Mouse (Mus musculus) kidney, postnatal 4 days (tissue): ENCODE results near the gene Slc50a1.

Source experiments
- DNase-seq, 2 experiments: peaks; one replicate each; pipeline ENCODE4 v3.0.0; 2021; ENCODE audit warnings: mixed read lengths in 2 of 2

Slc50a1 gene

DNA sequence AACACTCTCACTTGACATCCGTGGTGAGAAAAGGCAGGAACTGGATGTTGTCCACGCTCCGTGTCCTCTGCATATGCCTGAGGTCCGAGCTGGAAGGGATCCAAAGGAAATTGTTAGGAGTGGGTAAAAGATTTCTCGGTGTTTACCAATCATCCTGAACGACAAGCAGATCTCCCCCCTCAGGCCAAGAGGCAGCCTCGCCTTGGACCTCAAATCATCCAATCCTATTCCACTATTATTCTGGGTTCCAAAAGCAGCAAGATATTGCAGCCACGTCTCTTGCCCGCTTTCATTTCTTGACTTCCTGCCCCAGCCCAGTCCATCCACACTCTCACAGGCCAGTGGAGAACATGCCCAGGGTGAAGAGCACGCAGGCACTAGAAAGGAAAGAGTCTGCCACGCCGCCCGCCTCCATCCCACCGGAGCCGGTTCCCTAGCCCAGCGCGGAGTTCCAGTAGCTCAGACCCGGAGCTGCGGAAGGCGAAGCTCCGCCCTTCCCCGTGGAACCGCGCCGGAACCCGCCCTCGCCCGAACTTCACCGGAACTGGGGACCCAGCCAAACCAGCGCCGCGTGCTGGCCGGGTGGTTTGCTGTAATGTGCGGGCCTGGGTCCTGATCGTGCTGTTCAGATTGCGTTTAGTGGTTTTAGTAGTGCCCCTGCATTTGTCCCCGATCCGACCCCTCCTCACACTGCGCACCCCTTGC lies at the start of gene Slc50a1:
Gene Slc50a1 (minus strand): TSS at position 520 of the 705 bp plus-strand sequence.
- peak; percentile 90 to 92 for DNase-seq

DNA sequence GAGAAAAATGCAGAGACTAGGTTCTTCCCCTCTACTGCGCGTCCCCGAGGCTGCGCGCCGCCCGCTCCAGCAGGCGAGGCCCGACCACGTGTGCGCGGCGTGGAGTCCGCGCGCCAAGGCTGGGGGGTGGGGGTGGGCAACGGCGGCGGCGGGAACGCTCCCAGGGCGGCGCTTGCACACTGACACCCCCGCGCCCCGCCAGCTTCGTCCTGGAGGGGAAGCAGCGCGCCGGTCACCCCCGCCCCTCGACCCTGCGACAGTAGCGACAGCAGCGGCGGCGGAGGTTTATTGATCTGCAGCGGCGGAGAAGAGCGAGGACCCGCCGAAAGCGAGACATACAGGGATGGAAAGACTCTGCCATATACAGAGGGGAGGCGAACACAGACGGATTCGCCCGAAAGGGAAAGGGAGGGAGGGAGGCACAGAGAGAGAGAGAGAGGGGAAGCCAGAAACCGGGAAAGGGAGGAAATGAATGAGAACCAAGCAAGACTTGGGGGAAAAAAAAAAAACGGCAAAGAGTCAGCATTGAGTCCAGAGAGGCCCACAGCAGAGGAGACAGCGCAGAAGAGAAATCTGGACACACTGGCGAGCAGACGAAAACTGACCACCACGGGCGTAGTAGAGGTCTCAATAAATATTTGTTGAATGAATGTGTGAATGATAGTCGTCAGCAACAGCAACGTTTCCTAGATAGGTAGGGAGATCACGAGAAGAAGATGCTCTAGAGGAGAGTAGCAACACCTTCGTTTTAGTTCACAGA lies 49.4 kb upstream of the Slc50a1 start:
- DNase-seq, result peak; percentile 50 to 64

DNA sequence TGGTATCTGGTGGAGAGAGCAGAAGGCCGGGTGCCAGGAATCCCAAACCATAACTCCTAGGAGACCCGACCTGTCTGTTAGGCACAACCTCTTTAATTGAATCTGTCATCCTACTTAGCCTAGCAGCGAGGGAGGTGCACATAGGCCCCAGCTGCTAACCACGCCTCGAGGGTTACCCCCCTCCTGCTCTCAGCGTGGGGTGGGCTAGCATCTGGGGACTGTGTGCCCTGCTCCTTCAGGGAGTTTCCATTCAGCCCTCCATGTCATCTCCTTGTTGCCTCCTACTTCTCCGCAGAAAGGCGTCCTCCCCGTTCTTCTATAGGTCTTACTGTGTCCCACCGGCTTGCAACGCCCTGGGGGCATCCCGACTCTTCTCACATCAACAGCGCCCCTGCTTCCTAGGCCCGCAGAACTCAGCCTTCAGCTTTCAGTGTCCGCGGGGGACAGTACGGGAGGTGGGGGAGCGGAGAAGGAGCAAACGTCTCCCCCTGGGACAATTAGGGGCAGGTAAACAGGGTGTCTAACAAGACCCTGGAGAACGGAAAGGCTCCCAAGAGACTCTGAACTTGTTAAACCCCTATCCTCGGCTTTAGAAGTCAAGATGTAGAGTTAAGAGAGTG lies 48.7 kb upstream of the Slc50a1 start:
- DNase-seq, result peak in 1 of 2 experiments; percentile 33

DNA sequence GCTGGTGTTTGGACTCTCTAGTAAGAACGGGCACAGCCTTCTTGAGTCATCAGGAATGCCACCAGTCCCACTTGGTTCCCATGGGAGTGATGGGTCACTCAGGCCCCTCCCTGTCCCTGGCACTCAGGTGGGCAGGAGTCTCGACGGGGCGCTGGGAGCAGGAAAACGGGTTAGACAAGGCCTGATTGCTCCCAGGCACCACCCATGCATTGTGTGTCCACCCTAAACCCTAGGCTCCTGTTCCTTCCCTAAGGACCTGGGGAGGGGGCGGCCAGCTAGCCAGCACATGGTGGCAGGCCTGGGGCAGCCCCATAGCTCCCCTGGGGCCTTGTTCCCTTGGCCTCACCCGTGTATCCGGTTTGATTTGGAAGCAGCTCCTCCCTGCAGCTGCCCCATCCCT lies 47.9 kb upstream of the Slc50a1 start:
- no peak for DNase-seq

DNA sequence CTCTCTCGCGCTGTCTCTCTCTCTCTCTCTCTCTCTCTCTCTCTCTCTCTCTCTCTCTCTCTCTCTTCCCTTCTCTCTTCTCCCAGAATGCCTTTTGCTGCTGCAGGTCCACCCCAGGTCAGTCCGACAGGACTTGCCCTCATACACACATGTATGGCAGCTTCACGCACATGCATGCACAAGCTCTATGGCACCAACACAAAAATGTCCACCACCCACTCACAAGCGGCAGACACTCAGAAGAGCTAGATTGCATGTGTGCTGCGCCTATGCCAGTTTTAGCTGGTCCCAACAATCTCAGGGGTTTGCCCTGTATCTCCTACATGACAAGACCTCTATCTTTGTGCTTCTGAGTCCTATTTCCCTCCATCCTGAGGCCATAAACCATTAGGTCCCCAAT lies 46.9 kb upstream of the Slc50a1 start:
- DNase-seq, result no peak

DNA sequence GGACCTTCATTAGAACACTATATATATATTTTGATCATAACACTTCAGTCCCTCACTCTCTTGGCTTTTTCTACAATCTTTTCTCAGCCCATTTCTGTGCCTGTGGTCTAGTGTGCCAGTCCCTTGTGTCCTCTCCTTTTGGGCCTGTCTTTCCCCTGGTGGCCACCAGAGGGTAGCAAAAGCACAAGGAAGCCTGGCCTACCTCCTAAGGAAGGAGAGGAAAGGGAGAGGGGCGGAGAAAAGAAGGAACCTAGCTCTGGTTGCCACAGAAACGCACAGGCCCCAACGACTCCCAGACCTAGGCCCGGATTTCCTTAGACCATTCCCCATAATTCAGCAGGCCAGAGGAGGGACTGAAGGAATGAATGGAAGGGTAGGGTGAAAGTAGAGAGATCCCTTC lies 46.5 kb upstream of the Slc50a1 start:
- peak; percentile 92 to 93 for DNase-seq

DNA sequence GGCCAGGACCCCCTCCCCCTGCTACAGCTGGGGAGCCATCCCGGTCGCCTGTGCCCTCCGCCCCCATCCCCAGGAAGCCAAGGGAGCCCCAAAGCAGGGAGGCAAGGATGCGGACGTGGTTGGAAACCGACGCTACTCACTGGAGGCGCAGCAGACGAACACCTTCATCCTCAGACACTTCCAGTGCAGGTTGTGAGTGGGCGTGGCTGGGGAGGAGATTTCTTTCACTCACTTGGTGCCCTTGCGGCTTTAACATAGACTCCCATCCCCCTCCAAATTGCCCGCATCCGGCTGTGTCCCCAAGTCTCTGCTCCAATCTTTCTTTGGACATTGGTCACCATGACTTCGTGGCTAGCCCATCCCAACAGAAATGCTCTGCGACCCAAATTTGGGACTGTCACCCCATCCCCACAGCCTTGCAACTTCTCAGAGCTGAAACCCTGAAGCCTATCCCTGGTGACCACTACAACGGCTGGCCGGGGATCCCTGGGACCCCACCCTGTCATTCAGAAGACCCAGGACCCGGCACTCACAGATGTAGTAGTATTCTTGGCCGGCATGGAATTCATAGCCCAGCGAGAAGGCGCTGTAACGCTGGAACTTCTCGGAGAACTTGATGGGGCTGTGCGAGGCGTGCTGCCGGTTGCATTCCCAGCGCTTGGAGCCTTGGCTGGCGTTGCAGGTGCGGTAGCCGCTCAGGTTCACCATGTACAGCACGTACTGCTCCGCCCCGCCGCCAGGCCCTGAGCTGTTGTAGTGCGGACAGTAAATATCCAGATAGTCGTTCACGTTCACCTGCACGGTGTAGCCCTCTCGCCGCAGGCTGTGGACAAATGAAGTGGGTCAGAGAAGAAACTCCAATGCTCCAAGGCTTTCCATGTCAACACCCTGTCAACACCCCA lies 45.8 kb upstream of the Slc50a1 start:
- peak; percentile 47 to 57 for DNase-seq

DNA sequence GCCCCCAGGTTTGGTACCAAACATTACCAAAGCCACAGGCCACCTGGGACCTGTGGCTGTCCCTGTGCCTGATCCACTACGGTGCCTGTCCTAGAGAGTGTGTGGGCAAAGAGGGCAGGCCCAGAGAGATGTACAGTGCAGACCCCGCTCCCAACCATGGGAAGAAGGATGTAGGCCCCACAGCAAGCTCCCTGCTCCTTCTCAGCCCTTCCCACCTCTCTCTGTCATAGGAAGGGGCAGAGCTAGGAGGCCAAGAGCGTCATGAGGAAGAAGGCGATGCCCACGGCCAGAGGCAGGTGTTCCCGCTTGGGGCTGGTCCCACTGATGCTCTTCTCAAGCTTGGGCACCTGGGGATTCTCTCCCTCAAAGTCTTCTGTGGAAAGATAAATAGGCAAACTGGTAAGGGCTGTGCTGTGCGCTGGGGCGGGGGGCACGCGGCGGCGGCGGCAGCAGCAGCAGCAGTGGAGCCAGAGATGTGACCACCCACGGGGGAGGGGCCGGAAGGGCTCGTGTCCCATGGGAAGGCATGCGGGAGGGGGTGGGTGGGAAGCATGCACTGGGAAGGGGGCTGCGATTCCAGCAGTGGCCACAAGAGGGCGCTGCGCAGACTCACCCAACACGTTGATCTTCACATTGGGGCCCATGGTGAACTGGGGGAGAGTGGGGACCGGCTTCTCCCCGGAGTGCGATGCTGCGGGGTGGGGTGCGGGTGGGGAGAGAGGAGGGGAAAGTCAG lies 45.0 kb upstream of the Slc50a1 start:
- peak; percentile 93 to 94 for DNase-seq

DNA sequence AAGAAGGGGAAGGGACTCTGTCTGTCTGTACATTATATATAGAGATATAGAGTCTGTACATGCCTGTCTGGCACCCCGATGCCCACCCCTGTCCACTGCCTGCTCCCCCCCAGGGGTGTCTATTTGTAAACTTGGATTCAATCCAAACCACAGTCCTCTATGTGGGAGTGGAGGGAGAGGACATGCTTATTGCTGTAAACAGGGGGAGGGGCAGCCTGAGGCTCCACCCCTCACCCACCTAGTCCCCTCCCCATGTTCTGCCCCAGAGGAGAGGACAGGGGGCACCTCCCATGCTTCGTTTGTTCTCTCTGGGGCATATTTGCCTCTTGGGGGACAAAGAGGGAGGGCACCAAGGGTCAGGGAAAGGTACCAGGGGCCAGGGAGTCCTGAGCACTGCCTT lies 44.4 kb upstream of the Slc50a1 start:
- DNase-seq, result peak in 1 of 2 experiments; percentile 45

DNA sequence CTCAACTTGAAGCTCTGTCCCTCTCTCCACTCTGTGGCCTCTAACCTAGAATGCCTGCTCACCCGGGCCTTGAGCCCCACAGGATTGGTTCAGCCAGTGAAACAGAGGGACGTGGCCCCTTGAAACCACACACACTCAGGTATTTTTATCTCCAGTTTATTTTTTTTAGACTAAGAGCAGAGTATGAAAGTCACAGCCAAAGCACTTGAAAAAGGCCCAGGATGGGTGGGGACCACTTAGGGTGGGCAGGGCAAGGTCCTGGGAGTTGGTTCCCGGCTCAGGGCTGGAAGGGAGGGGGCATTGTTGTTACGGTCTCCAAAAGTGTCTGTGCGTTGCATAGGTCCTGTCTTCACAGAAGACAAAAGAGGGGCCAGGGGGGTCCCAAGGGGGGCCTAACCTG lies 44.0 kb upstream of the Slc50a1 start:
- DNase-seq, result no peak

DNA sequence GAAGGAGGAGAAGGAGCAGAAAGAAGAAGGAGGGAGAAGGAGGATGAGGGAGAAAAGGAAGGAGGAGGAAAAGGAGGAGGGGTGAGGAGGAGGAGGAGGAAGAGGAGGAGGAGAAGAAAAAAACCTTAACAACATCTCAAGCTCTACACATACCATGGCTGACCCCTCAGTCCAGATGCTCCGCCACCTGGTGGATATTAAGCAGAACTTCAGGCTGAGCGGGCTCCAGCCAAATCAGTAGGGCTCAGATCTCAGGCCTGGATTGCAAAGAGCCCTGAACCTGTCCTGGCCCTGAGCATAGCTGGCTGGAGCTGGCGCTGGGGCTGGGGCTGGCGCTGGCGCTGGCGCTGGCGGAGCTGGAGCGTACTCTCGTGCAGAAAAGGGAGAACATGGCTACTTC lies 37.7 kb upstream of the Slc50a1 start:
- DNase-seq, result peak; percentile 76 to 83

DNA sequence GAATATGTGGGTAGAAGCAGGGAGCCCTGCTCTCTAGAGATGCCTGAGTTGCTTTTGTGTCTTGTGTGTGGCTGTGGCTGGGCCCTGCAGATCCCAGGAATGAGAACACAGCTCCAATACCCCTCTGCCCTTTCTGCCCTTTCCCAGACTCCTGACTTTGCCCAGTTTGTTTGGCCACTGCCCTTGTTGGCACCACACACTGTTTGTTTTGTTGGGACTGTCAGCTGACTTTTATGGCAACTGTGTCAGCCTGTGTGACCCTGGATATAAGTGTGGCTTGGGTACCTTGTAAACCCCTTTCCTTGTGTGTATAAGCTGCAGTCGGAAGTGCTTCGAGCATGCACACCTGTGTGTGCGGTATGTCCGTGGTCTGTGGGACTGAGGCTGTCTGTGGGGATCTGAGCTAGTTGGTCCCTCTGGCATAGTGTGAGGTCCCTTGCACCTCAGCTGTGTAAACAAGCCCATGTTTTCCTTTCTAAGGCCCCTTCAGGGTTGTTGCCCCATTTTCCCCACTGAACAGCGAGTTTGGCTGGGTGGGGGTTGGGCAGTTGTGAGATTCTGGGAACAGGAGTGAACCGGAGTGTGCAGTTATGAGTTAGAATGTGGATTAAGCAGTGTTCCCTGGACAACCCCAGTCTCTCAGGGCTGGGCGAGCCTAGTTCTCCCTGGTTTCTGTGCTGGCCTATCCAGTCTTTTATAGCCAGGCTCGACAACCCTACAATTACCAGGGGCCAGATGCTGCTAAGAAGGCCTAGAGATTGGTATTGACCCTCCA lies 35.4 kb upstream of the Slc50a1 start:
- peak in 1 of 2 experiments; percentile 46 for DNase-seq

DNA sequence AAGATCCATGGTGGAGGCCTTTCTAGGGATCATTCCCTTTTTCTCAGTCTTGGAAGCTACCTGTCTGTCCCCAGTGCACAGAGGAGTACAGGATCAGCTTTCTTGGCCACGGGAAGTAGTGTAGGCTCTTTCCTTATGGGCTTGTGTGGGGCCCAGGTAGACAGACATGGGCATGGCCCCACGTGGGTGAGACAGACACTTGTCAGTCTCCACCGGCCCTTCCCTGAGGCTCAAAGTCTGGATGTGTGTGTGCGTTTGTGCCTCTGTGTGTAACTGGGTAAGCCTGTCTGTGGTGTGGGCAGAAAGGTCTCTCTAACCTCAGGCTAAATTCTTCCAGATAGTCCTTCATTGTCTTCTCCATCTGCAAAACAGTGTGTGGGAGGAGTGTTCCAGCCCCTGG lies 34.7 kb upstream of the Slc50a1 start:
- no peak for DNase-seq

DNA sequence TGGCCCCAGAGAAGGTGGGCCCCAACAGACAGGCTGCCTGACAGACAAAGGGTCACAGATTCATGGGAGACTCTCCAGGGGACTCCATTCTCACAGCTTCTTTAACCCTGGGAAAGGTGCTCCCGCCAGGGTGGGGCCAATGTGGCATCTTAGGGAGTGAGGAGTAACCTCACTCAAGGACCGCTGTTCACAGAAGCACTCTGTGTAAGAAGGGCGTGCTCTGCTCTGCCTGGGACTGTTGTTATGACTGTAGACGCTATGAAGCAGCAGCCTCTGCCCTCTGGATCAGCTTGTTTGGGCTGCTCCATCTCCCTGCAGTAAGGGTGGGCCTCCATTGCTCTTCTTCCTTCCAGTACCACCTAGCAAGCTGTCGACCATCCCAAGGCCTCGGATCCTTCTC lies 34.1 kb upstream of the Slc50a1 start:
- no peak for DNase-seq

DNA sequence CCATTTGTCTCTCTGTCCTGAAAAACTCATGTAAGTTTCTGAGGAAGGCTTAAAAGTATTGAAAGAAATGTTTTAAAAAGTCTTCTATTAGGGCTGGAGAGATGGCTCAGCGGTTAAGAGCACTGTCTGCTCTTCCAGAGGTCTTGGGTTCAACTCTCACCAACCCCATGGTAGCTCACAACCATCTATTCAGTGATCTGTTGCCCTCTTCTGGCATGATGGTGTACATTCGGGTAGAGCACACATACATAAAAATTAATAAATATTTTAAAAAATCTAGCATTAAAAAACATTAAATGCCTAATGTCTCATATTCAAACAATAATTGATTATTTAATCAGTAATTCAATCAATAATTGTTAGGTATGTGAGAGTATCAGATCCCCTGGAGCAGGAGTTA lies 30.1 kb upstream of the Slc50a1 start:
- no peak for DNase-seq

DNA sequence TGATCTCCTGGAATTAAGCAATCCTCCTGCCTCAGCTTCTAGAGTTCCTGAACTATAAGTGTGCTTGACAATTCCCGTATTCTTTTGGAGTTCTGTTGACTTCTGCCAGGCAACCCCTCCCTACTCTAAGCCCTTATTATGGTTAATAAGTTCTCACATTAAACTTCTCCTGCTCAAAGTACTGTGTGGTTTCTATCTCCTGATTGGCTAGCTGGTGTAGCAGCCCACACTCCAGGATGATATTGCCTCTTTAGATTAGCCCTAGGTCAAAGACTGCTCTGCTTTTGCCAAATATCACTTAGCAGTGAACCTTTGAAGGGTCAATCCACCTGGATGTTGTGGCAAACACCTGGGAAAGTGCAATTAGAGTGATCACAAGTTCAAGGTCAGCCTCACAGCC lies 29.7 kb upstream of the Slc50a1 start:
- no peak for DNase-seq

DNA sequence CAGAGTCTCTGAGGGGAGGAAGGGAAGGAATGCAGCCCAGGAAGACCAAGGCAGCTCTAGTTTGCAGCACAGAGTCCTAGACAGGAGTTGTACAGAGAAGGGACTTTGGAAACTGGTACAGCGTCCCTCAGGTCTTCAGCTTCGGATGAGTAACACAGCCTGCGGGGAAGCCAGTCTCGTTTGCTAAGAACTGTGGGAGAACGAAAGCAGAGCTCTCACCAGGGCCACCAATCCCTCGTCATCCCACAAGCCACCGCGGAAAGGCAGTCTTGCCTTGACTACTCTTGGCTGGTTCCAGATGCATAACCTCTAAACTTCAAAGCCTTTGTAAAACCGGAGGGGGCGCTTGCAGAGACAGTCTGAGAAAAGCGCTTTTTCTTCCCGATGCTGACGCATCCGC lies 29.1 kb upstream of the Slc50a1 start:
- peak; percentile 62 to 73 for DNase-seq

DNA sequence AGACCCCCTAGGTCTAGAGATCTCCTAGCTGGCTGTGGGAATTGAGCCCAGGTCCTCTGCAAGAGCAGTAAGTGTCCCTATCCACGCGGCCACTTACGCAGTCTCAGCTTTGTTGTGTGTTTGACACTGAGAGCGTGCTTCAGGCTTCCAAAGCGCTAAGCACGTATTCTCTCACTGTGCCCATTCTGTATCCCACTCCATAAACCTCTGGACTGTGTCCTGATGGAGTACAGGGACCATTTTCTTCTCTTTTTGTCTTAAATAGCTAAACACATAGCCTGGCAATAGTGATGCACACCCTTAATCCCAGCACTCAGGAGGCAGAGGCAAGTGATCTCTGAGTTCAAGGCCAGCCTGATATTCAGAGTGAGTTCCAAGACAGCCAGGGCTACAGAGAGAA lies 28.5 kb upstream of the Slc50a1 start:
- DNase-seq, result no peak

DNA sequence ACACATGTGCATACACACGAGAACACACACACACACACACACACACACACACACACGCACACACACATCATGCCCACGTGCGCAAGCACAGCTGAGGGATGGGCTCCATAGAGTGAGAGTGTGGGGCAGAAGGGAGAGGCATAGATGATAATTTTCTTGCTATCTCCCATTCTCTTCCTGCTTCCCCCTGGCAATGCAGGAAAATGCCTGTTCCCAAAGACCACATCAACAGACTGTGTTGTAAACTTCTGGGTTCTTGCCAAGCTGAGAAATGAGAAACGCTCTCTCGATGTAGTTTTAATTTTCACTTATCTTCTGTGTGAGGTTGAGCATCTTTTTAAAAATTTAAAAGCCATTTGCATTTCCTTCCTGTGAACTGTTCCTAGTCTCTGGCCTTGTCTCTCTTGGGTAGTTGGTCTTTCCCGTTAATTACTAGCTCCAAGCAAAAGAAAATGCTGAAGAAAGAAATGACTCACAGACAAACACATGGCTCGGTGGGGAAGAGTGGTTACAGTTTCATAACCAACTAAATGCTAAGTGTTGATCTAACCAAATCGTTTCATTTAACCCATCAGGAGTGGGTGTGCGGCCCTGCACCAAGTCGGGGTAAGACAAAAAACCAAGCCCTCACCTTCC lies 26.5 kb upstream of the Slc50a1 start:
- no peak for DNase-seq

DNA sequence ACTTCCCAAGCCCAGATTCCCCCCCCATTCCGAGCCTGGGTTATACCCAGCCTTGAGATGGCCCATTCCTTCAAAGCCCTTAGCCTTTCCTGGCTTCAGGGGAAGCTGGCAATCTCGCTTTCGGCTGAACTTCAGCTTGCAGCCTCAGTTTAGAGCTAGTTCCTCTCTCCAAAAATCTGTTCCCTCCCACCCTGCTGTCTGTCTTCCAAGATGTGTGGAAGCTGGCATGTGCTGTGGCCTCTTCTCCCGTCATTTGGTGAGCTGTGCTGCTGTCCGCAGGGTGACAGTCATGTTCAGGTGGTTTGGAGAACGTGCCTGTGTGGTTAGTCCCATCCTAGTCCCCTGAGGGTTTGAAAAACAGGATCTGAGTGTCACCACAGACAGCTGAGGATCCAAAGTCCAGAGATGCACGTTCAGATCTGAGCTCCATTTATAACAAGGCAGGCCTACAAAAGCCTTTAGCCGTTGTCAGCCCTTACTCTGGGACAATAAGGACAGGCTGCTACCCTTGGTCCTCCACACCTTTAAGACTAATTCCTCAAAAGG lies 25.4 kb upstream of the Slc50a1 start:
- DNase-seq, result no peak

DNA sequence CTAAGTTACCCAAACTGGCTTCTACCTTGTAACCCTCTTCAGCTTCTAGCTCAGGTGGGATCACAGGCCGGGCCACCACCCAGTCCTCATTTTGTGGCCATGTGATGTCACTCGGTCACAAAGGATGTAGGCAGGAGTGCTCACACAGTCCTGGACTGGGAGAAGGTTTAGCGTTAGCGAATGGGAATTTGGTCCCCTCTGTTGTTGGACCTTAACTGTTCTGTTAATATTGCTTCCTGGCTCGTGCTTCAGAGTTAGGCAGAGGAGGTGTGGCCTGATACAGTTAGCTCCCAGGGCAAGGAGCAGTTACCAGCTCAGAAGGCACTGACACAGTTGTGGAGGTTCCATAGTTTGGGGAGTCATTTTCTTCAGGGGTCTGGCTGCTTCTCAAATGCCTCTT lies 23.8 kb upstream of the Slc50a1 start:
- no peak for DNase-seq
